Comparison of ENCODE assay signal across 9 mouse cellular contexts in genomic region chr11:16752007-16752348, GRCm38 (mm10). TPM values are rescaled to one million over a fixed set of nuclear protein-coding genes. Genes with fewer than 3 reads are reported as not detected.
DNase-seq lines count a peak whose midpoint lies in the region; ATAC-seq and TF ChIP-seq lines count a peak whose summit lies in the region.
"Had no signal": no experiment of that assay in that cellular context is flagged by ENCODE, and none has a peak within 500 bp of the region (broad histone marks: within the 10 kb centered on the region; RNA-seq: fewer than 3 reads in every experiment).

Gene Egfr, plus strand, starts transcription at chr11:16752203.

- H3K9me3 ChIP-seq in heart, embryonic 14.5 days (ENCODE audit: control insufficient read depth, low read length), result no peaks in the 10 kb centered on the region
- no peaks in the 10 kb centered on the region for H3K9me3 ChIP-seq in kidney, postnatal 0 days (replicated peaks; ENCODE audit: low read length)
- H3K9me3 ChIP-seq in liver, embryonic 14.5 days (ENCODE audit: control insufficient read depth, low read length), result no peaks in the 10 kb centered on the region
- H3K9me3 ChIP-seq in neural tube, embryonic 14.5 days (ENCODE audit: control insufficient read depth, low read length), result no peaks in the 10 kb centered on the region
- H3K9me3 ChIP-seq: G1E had no signal

- WGBS in thymus, adult 2 months, result 9% methylated on average over 21 of the region's 21 CpGs
- under 1% methylated on average over 21 of the region's 21 CpGs for WGBS in heart, embryonic 14.5 days
- under 1% methylated on average over 21 of the region's 21 CpGs for WGBS in kidney, postnatal 0 days
- WGBS in liver, embryonic 14.5 days (ENCODE audit: insufficient replicate concordance), result 1% methylated on average over 21 of the region's 21 CpGs
- WGBS in neural tube, embryonic 14.5 days, result 1% methylated on average over 20 of the region's 21 CpGs

- H3K27me3 ChIP-seq in thymus, adult 2 months (ENCODE audit: control insufficient read depth, insufficient read depth, low read length), result 0 out of 2 replicates have a peak, but pooled peaks cover 3% of the 10 kb centered on the region
- H3K27me3 ChIP-seq in heart, embryonic 14.5 days (ENCODE audit: control insufficient read depth, insufficient read depth, low read length), result peaks cover 46% of the 10 kb centered on the region
- no peaks in the 10 kb centered on the region for H3K27me3 ChIP-seq in kidney, postnatal 0 days (ENCODE audit: insufficient read depth, low read length)
- H3K27me3 ChIP-seq in liver, embryonic 14.5 days (ENCODE audit: control insufficient read depth, insufficient read depth, low read length), result peaks cover 25% of the 10 kb centered on the region
- peaks cover 25% of the 10 kb centered on the region for H3K27me3 ChIP-seq in neural tube, embryonic 14.5 days (ENCODE audit: control insufficient read depth, insufficient read depth, low read length)

- TF ChIP-seq CTCF in thymus, adult 2 months (IDR thresholded peaks at IDR 0.05; ENCODE audit: borderline replicate concordance, control insufficient read depth, extremely low read depth, insufficient read depth, low read length, poor library complexity), result no peak
- no peak for TF ChIP-seq CTCF in embryonic fibroblast, embryonic 13.5 days (IDR thresholded peaks at IDR 0.05; ENCODE audit: borderline replicate concordance, insufficient read depth, low read length)
- TF ChIP-seq CTCF in kidney, postnatal 0 days (IDR thresholded peaks at IDR 0.05; ENCODE audit: low read depth), result no peak
- no peak for TF ChIP-seq CTCF in liver, embryonic 14.5 days (IDR thresholded peaks at IDR 0.05; ENCODE audit: low read depth)

- no peak within 1 kb of the TSS for H3K27ac ChIP-seq in thymus, adult 2 months (ENCODE audit: control insufficient read depth, insufficient read depth, low read length)
- H3K27ac ChIP-seq in embryonic fibroblast, embryonic 13.5 days (ENCODE audit: insufficient read depth, low read length), result peak within 1 kb of the TSS; percentile 4
- no peak within 1 kb of the TSS for H3K27ac ChIP-seq in heart, embryonic 14.5 days (replicated peaks in 1 of 2; ENCODE audit: control insufficient read depth in 1 of 2, insufficient read depth in 1 of 2, low read depth in 2 of 2, low read length in 2 of 2)
- peak within 1 kb of the TSS; percentile 48; the same call in 1 of the 2 replicates for H3K27ac ChIP-seq in kidney, postnatal 0 days
- H3K27ac ChIP-seq in liver, embryonic 14.5 days, result no peak within 1 kb of the TSS
- H3K27ac ChIP-seq in neural tube, embryonic 14.5 days (ENCODE audit: low read depth, low read length), result no peak within 1 kb of the TSS

- H3K4me3 ChIP-seq in thymus, adult 2 months (ENCODE audit: control insufficient read depth, insufficient read depth, low read length), result peak within 1 kb of the TSS; percentile 35
- H3K4me3 ChIP-seq in embryonic fibroblast, embryonic 13.5 days (ENCODE audit: insufficient read depth, low read length), result peak within 1 kb of the TSS; percentile 67
- H3K4me3 ChIP-seq in heart, embryonic 14.5 days (ENCODE audit: control insufficient read depth in 1 of 2, insufficient read depth in 1 of 2, low read depth in 1 of 2, low read length in 2 of 2), result peak within 1 kb of the TSS; percentile 54 to 71
- H3K4me3 ChIP-seq in kidney, postnatal 0 days (replicated peaks; ENCODE audit: low read depth, low read length), result peak within 1 kb of the TSS; percentile 70
- H3K4me3 ChIP-seq in liver, embryonic 14.5 days (ENCODE audit: insufficient read depth in 1 of 2, low read depth in 2 of 2, low read length in 2 of 2), result peak within 1 kb of the TSS; percentile 43 to 48
- H3K4me3 ChIP-seq in neural tube, embryonic 14.5 days (ENCODE audit: low read depth, low read length), result peak within 1 kb of the TSS; percentile 36

- peak within 1 kb of the TSS; percentile 67 for H3K9ac ChIP-seq in heart, embryonic 14.5 days (ENCODE audit: low read length)
- peak within 1 kb of the TSS; percentile 59 for H3K9ac ChIP-seq in kidney, postnatal 0 days (ENCODE audit: low read depth, low read length)
- H3K9ac ChIP-seq in liver, embryonic 14.5 days (replicated peaks), result no peak within 1 kb of the TSS
- H3K9ac ChIP-seq in neural tube, embryonic 14.5 days (replicated peaks; ENCODE audit: low read depth, low read length), result peak within 1 kb of the TSS; percentile 17; the same call in 1 of the 2 replicates

- no peaks in the 10 kb centered on the region for H3K36me3 ChIP-seq in thymus, adult 2 months (ENCODE audit: control insufficient read depth, insufficient read depth, low read length)
- H3K36me3 ChIP-seq in heart, embryonic 14.5 days (ENCODE audit: control insufficient read depth, insufficient read depth, low read length), result no peaks in the 10 kb centered on the region
- no peaks in the 10 kb centered on the region for H3K36me3 ChIP-seq in kidney, postnatal 0 days (ENCODE audit: insufficient read depth, low read length)
- H3K36me3 ChIP-seq in liver, embryonic 14.5 days (replicated peaks; ENCODE audit: control insufficient read depth, insufficient read depth, low read depth), result no peaks in the 10 kb centered on the region
- no peaks in the 10 kb centered on the region for H3K36me3 ChIP-seq in neural tube, embryonic 14.5 days (ENCODE audit: control insufficient read depth, insufficient read depth, low read length)
- H3K36me3 ChIP-seq: G1E had no signal

- H3K4me2 ChIP-seq in heart, embryonic 14.5 days (ENCODE audit: low read length), result peak within 1 kb of the TSS; percentile 96
- H3K4me2 ChIP-seq in kidney, postnatal 0 days (ENCODE audit: low read length), result peak within 1 kb of the TSS; percentile 96
- peak within 1 kb of the TSS; percentile 54 for H3K4me2 ChIP-seq in liver, embryonic 14.5 days (ENCODE audit: low read depth)
- H3K4me2 ChIP-seq in neural tube, embryonic 14.5 days (ENCODE audit: low read depth, low read length), result peak within 1 kb of the TSS; percentile 99

- no peak for TF ChIP-seq POLR2A in thymus, adult 2 months (IDR thresholded peaks at IDR 0.05; ENCODE audit: control insufficient read depth, extremely low read depth, insufficient read depth, low read length, poor library complexity)
- peak; percentile 97 for TF ChIP-seq POLR2A in embryonic fibroblast, embryonic 13.5 days (IDR thresholded peaks at IDR 0.05; ENCODE audit: low read depth, low read length)

- peak; percentile 80 for ATAC-seq in heart, embryonic 14.5 days (ENCODE audit: insufficient number of reproducible peaks, insufficient read depth, low FRiP score, low read depth)
- peak; percentile 88 for ATAC-seq in kidney, postnatal 0 days (replicated peaks; ENCODE audit: low FRiP score, low read depth)
- ATAC-seq in liver, embryonic 14.5 days (ENCODE audit: insufficient read depth), result peak; percentile 39; the same call in 1 of the 2 replicates
- peak; percentile 90 for ATAC-seq in neural tube, embryonic 14.5 days (ENCODE audit: low read depth)
- no peak for ATAC-seq in inflammation-experienced regulatory T-cells, adult 6 months

- no peak for DNase-seq in thymus, adult 2 months
- DNase-seq in thymus, postnatal 14 days, result no peak
- peak; percentile 86 for DNase-seq in kidney, postnatal 0 days (ENCODE audit: low spot score)
- DNase-seq in liver, embryonic 14.5 days (ENCODE audit: low read depth in 3 of 3, low spot score in 3 of 3), result no peak

- no peak for TF ChIP-seq EP300 in liver, embryonic 14.5 days (IDR thresholded peaks at IDR 0.05; ENCODE audit: low read depth)

- H3K4me1 ChIP-seq in thymus, adult 2 months (replicated peaks; ENCODE audit: control insufficient read depth, insufficient read depth, low read length), result no peaks in the 10 kb centered on the region
- no peaks in the 10 kb centered on the region; the same call in 1 of the 2 replicates for H3K4me1 ChIP-seq in embryonic fibroblast, embryonic 13.5 days (ENCODE audit: control insufficient read depth, insufficient read depth, low read length)
- H3K4me1 ChIP-seq in heart, embryonic 14.5 days (ENCODE audit: control insufficient read depth in 2 of 2, insufficient read depth in 2 of 2, low read length in 2 of 2), result peaks cover 3 to 4% of the 10 kb centered on the region in 2 experiments; a peak in 2 of 4 replicates
- no peaks in the 10 kb centered on the region; the same call in 1 of the 2 replicates for H3K4me1 ChIP-seq in kidney, postnatal 0 days (replicated peaks; ENCODE audit: insufficient read depth, low read length)
- H3K4me1 ChIP-seq in liver, embryonic 14.5 days (replicated peaks; ENCODE audit: control insufficient read depth in 2 of 2, insufficient read depth in 2 of 2, low read length in 1 of 2), result no peaks in the 10 kb centered on the region
- H3K4me1 ChIP-seq in neural tube, embryonic 14.5 days (ENCODE audit: control insufficient read depth, insufficient read depth, low read length), result peaks cover 8% of the 10 kb centered on the region; the same call in 1 of the 2 replicates

RNA-seq across cellular contexts. Expression of gene Egfr, which starts in this region (rescaled TPM):
- 15.6 and 17.4 TPM in 2 replicates for polyA plus RNA-seq in thymus, adult 2 months (2012; rRNA removed)
- 74.9 and 97.8 TPM in 2 replicates for polyA plus RNA-seq in embryonic fibroblast, embryonic 13.5 days (2011; ENCODE audit: insufficient read length, low read depth, missing spikeins)
- polyA plus RNA-seq in heart, embryonic 14.5 days (2014; fragmentation: Nextera tagmentation; extraction: Ambion mirVana), result 2.4 and 2.5 TPM in 2 replicates
- 4.1 and 4.6 TPM in 2 replicates for polyA plus RNA-seq in kidney, postnatal 0 days (2015; fragmentation: Nextera tagmentation; extraction: Ambion mirVana)
- 0.38 and 0.46 TPM in 2 replicates for polyA plus RNA-seq in liver, embryonic 14.5 days (2012; rRNA removed)
- polyA plus RNA-seq in liver, embryonic 14.5 days (2014; fragmentation: Nextera tagmentation; extraction: Ambion mirVana), result 0.53 and 0.86 TPM in 2 replicates
- polyA plus RNA-seq in neural tube, embryonic 14.5 days (2014; fragmentation: Nextera tagmentation; extraction: Ambion mirVana), result 3.7 and 4.6 TPM in 2 replicates
- not detected for polyA plus RNA-seq in inflammation-experienced regulatory T-cells, adult 6 months (2017; shearing (Covaris generic))
- polyA plus RNA-seq: G1E had no signal

Comparison
In these comparisons a context has a peak if more than half of its experiments do, and no peak if none do; other contexts are left out.
1. Peak in ATAC-seq, H3K4me3 ChIP-seq and H3K4me2 ChIP-seq in liver, embryonic 14.5 days; RNA of the gene not detected or under 1 TPM.
2. H3K27ac ChIP-seq: peak in embryonic fibroblast, embryonic 13.5 days (single experiment) and kidney, postnatal 0 days (single experiment); none in thymus, adult 2 months (single experiment), heart, embryonic 14.5 days (0 of 2), liver, embryonic 14.5 days (single experiment) and neural tube, embryonic 14.5 days (single experiment).
3. Peak in every context shown above with its lines, with median percentiles within 50 percentile points of each other: H3K4me3 ChIP-seq and H3K4me2 ChIP-seq.